Comparison of ENCODE assay signal across 8 mouse cellular contexts in genomic region chr2:132781439-132782068, GRCm38 (mm10). TPM values are rescaled to one million over a fixed set of nuclear protein-coding genes. Genes with fewer than 3 reads are reported as not detected.
A peak's percentile ranks its signal among the peaks of the same experiment; 100 is the strongest.
DNase-seq lines count a peak whose midpoint lies in the region; ATAC-seq and TF ChIP-seq lines count a peak whose summit lies in the region.

No protein-coding gene starts in this region.

- H3K36me3 ChIP-seq in ES-E14 (ENCODE audit: control insufficient read depth, insufficient read depth, low read length, poor library complexity, severe bottlenecking), result no peaks in the 10 kb centered on the region
- no peaks in the 10 kb centered on the region for H3K36me3 ChIP-seq in hindbrain, embryonic 12.5 days

- H3K9ac ChIP-seq in ES-E14 (ENCODE audit: insufficient read depth, low read depth, low read length, poor library complexity, severe bottlenecking), result peak overlapping the region; percentile 36; the same call in 1 of the 2 replicates
- H3K9ac ChIP-seq in hindbrain, embryonic 12.5 days, result peak overlapping the region; percentile 74

- peak overlapping the region; percentile 67 for H3K4me2 ChIP-seq in hindbrain, embryonic 12.5 days (replicated peaks)

- no peaks in the 10 kb centered on the region for H3K27me3 ChIP-seq in hindbrain, embryonic 12.5 days

- H3K9me3 ChIP-seq in ES-E14 (ENCODE audit: control insufficient read depth, insufficient read depth, low read depth, low read length), result no peaks in the 10 kb centered on the region
- no peaks in the 10 kb centered on the region for H3K9me3 ChIP-seq in hindbrain, embryonic 12.5 days (replicated peaks)

- peak overlapping the region; percentile 71 to 75 for H3K4me3 ChIP-seq in ES-E14 (ENCODE audit: insufficient read depth in 1 of 2, low read depth in 1 of 2, low read length in 2 of 2, poor library complexity in 1 of 2, severe bottlenecking in 1 of 2)
- H3K4me3 ChIP-seq in hindbrain, embryonic 12.5 days, result peak overlapping the region; percentile 44

- H3K4me1 ChIP-seq in ES-E14 (ENCODE audit: control insufficient read depth in 2 of 2, insufficient read depth in 2 of 2, low read length in 2 of 2, poor library complexity in 1 of 2), result no peaks in the 10 kb centered on the region
- peaks cover 14% of the 10 kb centered on the region for H3K4me1 ChIP-seq in hindbrain, embryonic 12.5 days

- peak; percentile 91 for DNase-seq in ES-E14 (ENCODE audit: low read depth, low spot score)
- peak; percentile 87 for DNase-seq in cerebellum, adult 8-10 months
- peak; percentile 78 for DNase-seq in frontal cortex, postnatal 14 days (ENCODE audit: low spot score in 2 of 2)
- DNase-seq in layer of hippocampus, postnatal 14 days (ENCODE audit: low spot score in 2 of 2), result peak; percentile 86 to 88
- DNase-seq in lung, postnatal 10 days, result peak; percentile 94
- DNase-seq in retina, postnatal 1 day, result peak; percentile 96
- peak; percentile 64 to 66 for DNase-seq in urinary bladder, adult 18-20 months (ENCODE audit: low spot score in 2 of 2)

- in situ Hi-C loops in ES-E14 (cut with MboI; ENCODE audit: low sequenced_read_pairs in 2 of 2, unreplicated experiment in 2 of 2), result no loop called here

- WGBS in hindbrain, embryonic 12.5 days, result 1% methylated on average over 40 of the region's 41 CpGs

- peak; percentile 98 for ATAC-seq in hindbrain, embryonic 12.5 days (ENCODE audit: low FRiP score)

- no peak overlapping the region for H3K27ac ChIP-seq in ES-E14 (ENCODE audit: insufficient read depth, low read depth, low read length, poor library complexity, severe bottlenecking)
- peak overlapping the region; percentile 96 for H3K27ac ChIP-seq in hindbrain, embryonic 12.5 days

TF ChIP-seq in ES-E14, 5 proteins besides CTCF, POLR2A, EP300 and RAD21:
- TF ChIP-seq ZC3H11A (IDR thresholded peaks at IDR 0.05; ENCODE audit: borderline replicate concordance, low read depth, low read length), result no peak
- peak; percentile 54; the same call in 1 of the 2 replicates for TF ChIP-seq HCFC1 (IDR thresholded peaks at IDR 0.05; ENCODE audit: borderline replicate concordance, insufficient read depth, low read length)

RNA-seq across cellular contexts. Expression of gene Chgb, which starts 0.5 kb away (rescaled TPM):
- 0.05 and 0.09 TPM in 2 replicates for total RNA-seq in ES-E14 (2012; rRNA removed)
- 53.8 and 56.2 TPM in 2 replicates for polyA plus RNA-seq in hindbrain, embryonic 12.5 days (2016; fragmentation: Nextera tagmentation; extraction: Ambion mirVana)
- 100 to 1,000 TPM; 327 to 362 TPM for total RNA-seq in layer of hippocampus, postnatal 14 days (2021)

RNA-seq across cellular contexts. Expression of gene Trmt6, which starts 34.3 kb away (rescaled TPM):
- total RNA-seq in ES-E14 (2012; rRNA removed), result 30.1 and 44.4 TPM in 2 replicates
- polyA plus RNA-seq in hindbrain, embryonic 12.5 days (2016; fragmentation: Nextera tagmentation; extraction: Ambion mirVana), result 30.7 and 31.9 TPM in 2 replicates
- total RNA-seq in layer of hippocampus, postnatal 14 days (2021), result 10 to 100 TPM; 23.1 to 27.7 TPM

RNA-seq across cellular contexts. Expression of gene Mcm8, which starts 34.4 kb away (rescaled TPM):
- 13.4 and 14.2 TPM in 2 replicates for total RNA-seq in ES-E14 (2012; rRNA removed)
- polyA plus RNA-seq in hindbrain, embryonic 12.5 days (2016; fragmentation: Nextera tagmentation; extraction: Ambion mirVana), result 13.1 and 14.3 TPM in 2 replicates
- total RNA-seq in layer of hippocampus, postnatal 14 days (2021), result 1 to 10 TPM; 3.8 to 4.8 TPM

Comparison
In these comparisons a context has a peak if more than half of its experiments do, and no peak if none do; other contexts are left out.
1. RNA of gene Chgb, which starts 0.5 kb away (total RNA-seq): 327 to 362 TPM in layer of hippocampus, postnatal 14 days; 0.05 to 0.09 TPM in ES-E14; every median in the first group is over 100 times any median in the second.
2. Peak in every context shown above with its lines, with median percentiles within 50 percentile points of each other: DNase-seq.